Mouse (Mus musculus) cerebellum, adult 11-12 months (tissue): ENCODE measurements around the gene Tbx21.
A peak's percentile ranks its signal among the peaks of the same experiment; 100 is the strongest.

ENCODE experiments used
- DNase-seq: peaks from one replicate; pipeline ENCODE4 v3.0.0; 2022

Tbx21 gene

DNA sequence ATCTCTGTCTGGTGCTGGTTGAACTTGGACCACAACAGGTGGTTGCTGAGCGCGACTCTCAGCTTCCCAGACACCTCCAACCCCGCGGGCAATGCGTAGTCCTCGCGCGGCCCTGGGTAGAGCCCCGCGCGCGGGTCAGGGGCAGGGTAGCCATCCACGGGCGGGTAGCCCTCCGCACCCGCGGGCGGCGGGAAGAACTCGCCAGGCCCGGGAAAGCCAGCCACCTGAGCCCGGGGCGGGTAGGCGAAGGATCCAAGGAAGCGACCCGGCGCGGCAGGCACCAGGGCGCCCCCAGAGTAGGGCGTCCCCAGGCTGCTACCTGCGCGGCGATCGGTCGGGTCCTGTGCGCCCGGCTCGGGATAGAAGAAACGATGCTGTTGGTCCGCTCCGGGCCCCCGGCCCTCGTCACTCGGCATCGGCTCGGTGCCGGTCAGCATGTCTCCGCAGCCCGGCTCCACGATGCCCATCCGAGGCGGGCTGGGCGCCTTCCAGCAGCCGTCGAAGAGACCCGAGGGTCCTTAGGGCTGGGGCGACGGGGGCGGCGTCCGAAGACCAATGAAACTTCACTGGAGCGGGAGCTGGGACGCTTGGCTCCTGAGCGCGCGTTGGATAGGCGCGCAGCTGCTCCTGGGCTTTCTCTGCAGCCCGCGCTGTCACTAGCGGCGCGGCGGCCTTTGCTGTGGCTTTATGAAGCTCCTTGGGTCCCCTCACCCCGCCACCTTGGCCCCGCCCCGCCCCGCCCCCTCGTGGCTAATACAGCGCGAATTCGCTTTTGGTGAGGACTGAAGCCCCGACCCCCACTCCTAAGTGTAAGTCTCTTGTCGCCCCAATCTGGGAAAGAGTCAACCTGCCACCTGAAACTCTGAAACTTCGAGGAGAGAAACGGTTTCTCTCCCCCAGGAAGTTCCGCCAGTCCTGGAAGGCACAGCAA lies at the start of gene Tbx21:
TSS of gene Tbx21 (minus strand) at position 661 of the 931 bp plus-strand sequence.
- DNase-seq = no peak

DNA sequence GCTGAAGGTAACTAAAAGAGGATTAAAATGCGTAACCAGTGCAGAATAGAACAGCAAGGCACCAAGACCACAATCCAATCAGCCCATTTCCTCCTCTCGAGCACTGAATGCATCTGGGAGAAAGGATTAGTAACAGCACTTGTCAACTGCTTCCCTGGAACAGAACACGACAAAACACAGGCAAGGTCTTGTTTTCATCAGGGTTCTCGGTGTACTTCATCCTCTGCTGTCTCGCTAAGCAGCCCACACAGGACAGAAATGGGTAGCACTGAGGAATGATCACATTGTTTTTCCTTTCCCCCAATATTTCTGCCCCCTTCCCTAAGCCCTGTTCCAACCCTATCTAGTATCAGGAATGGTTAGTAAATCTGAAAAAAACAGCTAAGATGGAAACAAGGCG lies 45.2 kb upstream of the Tbx21 start:
- DNase-seq = no peak

DNA sequence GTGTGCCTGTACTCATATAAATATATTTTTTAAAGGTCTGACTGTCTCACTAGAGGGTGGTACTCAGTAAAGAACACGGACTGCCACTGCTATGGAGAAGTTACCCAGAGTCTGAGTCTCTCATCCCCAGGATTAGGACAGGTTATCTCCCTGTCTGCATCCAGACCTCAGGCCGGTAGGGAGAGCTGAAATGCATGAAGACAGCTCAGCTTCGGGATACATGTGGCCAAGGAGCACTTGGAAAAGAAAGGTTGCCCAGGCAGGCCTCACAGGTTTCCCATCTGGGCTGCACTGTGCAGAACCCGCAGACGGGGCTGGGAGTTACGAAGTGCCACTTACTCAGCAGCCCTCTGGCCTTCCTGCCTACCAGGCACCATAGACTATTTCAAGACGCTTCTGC lies 41.9 kb upstream of the Tbx21 start:
- DNase-seq = no peak

- no peak for DNase-seq
Measured at GRCm38 (mm10) chr11:97152662-97153287, 37.6 kb upstream of the Tbx21 start.

DNA sequence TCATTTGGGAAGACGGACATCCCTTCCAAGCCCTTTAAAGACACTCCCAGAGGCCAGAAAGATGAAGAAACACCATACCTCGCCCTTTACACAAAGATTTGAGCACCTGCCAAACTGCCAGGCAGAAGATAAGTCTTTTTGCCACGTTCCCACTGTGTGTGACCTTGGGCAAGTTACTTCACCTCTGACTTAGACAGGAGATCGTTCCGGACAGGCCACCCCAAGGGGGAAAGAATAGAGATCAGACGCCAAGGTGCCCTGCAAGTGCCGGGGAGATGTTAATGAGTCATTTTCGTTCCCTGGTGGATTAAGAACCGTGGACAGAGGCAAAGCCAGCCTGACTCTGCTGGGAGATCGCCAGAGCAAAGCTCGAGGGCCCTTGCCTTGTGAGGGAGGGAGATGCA lies 36.9 kb upstream of the Tbx21 start:
- peak; percentile 59 for DNase-seq

DNA sequence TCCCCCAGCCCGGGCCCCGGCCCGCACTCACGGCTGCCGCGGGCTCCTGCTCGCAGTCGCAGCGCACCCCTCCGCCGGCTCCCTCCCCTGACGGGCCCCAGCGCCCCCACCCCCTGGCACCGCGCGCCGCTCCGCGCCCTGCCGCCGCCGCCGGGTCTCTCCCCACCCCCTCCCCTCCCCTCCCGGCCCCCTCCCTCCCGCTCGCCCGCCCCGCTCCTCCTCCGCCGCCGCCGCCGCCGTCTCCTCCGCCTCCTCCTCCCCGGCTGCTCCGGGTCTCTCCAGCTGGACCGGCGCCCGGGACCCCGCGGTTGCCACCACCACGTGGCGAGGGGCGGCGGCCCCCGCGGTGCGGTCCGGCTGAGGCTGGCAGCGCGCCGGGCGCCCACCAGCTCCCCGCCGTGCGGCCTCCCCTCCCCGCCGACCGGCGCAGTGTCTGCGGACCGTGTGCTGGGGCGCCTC lies 36.2 kb upstream of the Tbx21 start, which contains the start of gene Tbkbp1:
TSS of gene Tbkbp1 (minus strand) at position 153 of the 459 bp plus-strand sequence.
- DNase-seq = peak; percentile 71

GRCm38 (mm10) chr11:97150411-97151330 lies 35.5 kb upstream of the Tbx21 start:
- DNase-seq = peak; percentile 90

GRCm38 (mm10) chr11:97149995-97150410 lies 34.9 kb upstream of the Tbx21 start:
- peak; percentile 82 for DNase-seq

DNA sequence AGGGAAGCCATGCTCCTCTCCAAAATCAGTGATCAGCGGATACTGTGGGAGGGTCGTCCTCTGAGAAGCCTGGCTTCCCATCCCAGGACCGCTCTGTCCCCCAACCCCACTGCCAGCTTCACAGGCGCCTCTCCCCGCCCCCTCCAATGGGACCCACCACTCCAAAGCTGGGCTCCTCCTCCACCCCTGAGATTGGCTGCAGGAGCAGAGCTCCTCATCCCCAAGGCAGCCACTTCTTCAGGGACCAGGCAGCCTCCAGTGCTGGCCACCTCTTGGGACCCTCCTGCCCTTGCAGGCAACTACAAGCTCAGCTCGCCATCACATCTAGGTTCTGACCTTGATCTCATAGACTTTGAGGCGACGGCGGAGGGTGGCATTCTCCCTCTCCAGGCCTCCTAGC lies 33.9 kb upstream of the Tbx21 start:
- no peak for DNase-seq

- no peak for DNase-seq
Measured at GRCm38 (mm10) chr11:97148591-97148990, 33.5 kb upstream of the Tbx21 start.

DNA sequence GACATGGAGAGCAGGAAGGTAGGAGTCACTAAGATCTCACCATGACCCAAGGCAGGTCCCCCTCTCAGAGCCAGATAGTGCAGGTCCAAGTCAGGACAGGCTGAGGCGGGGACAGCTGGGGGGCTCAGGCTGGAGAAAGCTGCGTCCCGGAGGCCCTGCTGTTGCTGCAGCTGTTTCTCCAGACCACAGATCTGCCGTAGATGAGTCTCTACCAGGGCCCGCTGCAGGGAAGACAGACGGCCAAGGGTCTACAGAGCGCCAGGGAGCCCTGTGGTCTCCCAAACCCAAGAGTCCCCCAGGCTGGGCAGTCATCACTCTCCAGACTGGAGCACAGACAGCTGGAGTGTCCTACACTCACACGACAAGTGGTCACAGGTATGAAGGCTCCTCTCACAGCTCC lies 32.2 kb upstream of the Tbx21 start:
- no peak for DNase-seq

DNA sequence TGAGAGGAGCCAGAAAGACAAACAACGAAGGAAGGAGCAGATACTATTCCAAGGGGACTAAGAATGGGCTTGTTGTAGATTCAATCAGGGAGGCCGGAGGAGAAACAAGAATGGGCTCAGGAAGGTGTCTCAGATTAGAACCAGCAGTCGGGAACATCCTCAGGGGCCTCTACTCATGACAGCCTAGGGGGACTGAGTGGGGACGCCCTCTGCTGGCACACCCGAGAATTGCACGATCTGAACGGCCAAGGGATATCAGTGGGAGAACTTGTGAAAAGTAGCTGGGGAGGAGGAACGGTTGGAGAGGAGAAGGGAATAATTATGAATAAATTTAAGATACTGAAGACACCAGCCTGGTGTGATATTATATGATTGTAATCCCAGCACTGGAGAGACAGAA lies 31.6 kb upstream of the Tbx21 start:
- DNase-seq = peak; percentile 68

DNA sequence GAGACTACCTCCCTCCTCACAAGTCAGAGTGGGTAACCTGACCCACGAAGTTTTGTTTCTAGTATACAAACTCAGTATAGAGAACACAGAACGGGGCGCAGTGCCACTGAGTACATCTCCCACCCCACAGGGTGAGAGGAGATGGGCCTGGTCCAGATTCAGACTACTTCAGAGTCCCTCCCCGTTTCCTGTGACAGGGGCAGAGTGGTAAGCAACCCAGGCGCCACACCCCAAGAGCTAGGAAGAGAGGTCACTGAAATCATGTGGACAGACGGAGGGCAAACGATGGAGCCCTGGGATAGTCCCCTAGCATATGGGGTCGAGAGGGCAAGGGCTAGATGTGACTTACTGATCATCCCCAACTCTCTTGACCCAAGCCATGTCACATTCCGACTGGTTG lies 30.8 kb upstream of the Tbx21 start:
- DNase-seq = no peak

- DNase-seq = no peak
Measured at GRCm38 (mm10) chr11:97145320-97145719, 30.2 kb upstream of the Tbx21 start.

DNA sequence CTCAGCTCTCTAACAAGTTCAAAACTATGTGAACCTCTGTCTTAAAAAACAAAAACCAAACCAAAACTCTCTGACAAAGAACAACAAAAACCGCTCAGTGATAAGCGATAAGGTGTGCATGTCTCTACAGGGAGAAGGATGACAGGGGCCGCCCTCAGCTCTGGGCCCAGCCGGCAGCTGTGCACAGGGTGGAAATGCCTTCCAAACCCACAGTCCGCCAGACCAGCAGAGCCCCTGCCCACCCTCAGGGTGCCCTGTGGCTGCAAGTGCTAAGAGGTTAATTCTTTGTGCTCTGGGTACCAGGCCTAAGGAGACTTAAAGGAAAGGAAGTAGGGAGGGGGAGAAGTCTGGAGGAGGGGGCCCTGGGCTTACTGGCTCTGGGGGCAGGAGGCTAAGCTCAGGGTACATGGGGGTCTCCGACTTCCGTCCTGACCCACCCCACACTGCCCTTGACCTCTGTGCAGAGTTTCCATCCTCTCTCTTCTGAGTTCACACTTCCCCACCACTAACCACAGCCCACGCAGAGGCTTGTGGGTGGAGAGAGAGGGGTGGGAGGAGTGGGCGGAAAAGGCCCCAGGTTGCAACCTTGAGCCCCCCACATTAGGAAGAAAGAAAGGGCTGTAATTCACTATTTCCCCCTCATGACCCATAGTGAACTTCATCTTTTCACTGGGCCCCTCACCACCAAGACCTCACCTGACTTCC lies 28.2 kb upstream of the Tbx21 start:
- DNase-seq = no peak

GRCm38 (mm10) chr11:97142159-97142608 lies 27.1 kb upstream of the Tbx21 start:
- DNase-seq = no peak

GRCm38 (mm10) chr11:97140811-97141210 lies 25.7 kb upstream of the Tbx21 start:
- DNase-seq = no peak

GRCm38 (mm10) chr11:97139256-97139655 lies 24.1 kb upstream of the Tbx21 start:
- DNase-seq = no peak

- DNase-seq = peak; percentile 51
Measured at GRCm38 (mm10) chr11:97138554-97139226, 23.6 kb upstream of the Tbx21 start.

GRCm38 (mm10) chr11:97133270-97133669 lies 18.1 kb upstream of the Tbx21 start:
- no peak for DNase-seq

- DNase-seq = no peak
Measured at GRCm38 (mm10) chr11:97132185-97132584, 17.1 kb upstream of the Tbx21 start.

DNA sequence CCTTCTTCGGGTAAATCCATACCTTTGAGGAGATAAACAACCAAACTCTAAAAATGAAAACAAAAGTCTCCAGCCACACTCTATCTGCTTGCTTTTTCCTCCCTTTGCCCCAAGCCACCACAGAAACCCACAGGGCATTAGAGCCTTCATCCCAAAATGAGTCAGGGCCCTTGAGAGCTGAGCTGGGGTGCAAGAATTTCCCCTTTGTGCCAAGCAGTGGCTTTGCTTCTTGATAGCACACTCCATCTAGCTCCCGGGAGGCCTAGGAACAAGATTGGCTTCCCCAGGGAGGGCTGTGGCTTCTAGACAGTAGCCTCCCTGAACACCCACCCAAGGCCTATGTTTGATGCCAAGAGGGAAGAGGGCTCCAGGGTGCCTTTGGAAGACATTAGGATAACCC lies 16.6 kb upstream of the Tbx21 start:
- no peak for DNase-seq
